Mouse (Mus musculus) embryo, embryonic 10.5 days (tissue): ENCODE data around the gene Cbwd1.

ENCODE experiments used
- DNase-seq: peaks from one replicate; pipeline ENCODE4 v3.0.0-alpha.2; 2015; ENCODE audit warnings: low spot score

Cbwd1 gene

GRCm38 (mm10) chr19:24977991-24978390, 16.6 kb upstream of the Cbwd1 start:
- no peak for DNase-seq

GRCm38 (mm10) chr19:24972701-24973390, 11.4 kb upstream of the Cbwd1 start:
- no peak for DNase-seq

GRCm38 (mm10) chr19:24971307-24971706, 9.9 kb upstream of the Cbwd1 start:
- DNase-seq, result no peak

GRCm38 (mm10) chr19:24966941-24967340, 5.5 kb upstream of the Cbwd1 start:
- DNase-seq, result no peak

DNA sequence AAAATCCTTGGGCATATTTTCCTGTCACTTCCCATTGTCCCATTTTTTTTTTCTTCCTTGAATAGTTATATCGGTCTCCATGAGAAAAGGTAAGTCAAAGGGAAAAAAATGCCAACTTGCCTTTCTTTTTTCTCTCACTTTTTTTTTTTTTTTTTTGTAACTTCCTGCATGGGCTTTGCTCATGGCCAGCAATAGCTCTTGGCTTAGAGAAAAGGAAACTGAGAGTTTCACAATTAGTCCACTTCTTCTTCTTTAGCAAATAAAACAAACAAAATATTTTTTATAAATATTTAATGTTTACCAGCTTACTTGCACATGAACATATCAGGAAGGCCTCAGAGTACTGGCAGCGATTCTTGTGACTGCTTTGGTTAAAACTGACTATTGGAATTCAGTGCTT, 4.8 kb upstream of the Cbwd1 start:
- no peak for DNase-seq

DNA sequence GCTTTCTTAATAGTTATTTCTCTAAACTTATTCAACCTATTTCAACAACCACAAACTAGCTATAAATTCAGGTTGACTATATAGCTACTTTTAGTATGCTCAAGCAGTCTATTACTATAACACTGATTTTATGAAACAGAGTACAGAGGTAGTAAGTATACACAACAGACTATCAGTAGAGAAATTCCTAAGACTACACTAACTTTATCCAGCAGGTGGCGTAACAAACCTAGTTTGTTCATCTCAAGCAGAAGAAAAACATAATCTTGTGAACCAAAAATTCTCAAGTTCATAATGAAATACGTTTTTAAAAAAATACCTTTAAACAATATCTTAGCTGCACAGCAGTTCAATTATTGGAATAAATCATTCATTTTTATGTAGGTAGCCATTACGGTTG, 2.9 kb downstream of the Cbwd1 start:
- DNase-seq, result peak; percentile 84

DNA sequence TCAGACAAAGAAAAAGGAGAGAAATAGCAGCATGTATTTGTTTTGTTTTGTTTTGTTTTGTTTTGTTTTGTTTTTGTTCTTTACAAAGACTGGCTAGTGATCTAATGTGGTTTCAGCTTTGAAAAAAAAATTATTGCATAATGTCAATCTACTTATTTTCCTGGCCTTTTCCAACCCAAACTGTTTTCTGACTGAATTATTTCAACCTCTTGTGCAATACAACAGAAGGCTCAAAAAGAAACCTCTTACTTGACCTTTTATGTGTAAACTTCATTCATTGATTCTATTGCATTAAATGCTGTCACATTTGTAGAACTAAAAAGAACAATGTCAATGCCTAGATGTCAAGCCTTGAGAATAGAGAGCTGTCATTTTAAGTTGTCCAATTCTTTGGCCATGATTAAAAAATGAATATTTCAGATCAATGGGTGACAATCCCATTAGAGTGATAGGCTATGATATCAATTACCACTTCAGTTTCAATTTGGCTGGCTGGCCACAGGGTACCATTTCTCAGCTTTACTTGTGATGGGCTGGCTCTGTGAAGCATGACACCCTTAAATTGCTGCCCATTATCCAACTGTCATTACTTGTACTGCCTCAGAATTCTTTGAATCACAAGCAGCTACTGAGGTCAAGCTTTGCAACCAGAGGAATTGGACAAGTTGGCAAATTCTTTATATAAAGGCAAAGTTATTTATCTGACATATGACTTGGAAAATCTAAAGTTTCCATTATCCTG, 15.7 kb downstream of the Cbwd1 start:
- peak; percentile 27 for DNase-seq

DNA sequence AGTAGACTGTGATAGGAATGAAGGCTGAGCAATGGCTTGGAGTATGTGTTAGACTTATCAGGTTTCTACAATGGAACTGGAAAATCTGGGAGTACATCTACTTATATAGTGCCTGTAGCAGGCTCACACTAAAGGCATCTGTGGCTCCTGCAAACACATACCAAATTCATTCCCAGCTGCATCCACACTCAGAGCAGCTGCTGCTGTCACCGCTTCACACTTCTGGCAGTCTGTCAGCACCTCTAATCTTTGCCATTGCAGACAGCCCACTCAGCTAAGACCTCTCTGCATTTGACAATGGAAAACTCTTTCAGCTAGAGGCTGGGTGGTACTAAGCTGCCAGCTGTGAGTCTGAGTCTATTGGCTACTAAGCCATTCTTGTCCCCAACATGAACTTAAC, 24.3 kb downstream of the Cbwd1 start:
- DNase-seq, result peak; percentile 32

GRCm38 (mm10) chr19:24929041-24929440, 32.4 kb downstream of the Cbwd1 start:
- no peak for DNase-seq

DNA sequence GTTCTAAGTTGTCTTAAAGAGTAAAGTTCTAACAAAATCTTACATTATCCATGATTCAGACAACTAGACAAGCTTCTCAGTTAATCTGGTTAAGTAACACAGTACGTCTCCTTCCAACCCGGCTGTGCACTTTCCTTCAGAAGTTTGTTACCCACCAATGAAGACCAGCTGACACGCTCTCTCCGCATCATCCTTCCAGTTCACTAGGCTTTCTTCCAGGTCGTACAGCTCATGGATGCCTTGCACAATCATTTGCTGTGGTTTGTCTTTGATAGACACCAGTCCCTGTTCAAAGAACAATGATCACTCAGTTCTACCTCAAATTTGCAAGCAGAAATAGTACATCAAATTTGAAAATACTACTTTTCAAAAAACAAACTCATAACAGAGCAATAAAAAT, 40.5 kb downstream of the Cbwd1 start:
- no peak for DNase-seq

DNA sequence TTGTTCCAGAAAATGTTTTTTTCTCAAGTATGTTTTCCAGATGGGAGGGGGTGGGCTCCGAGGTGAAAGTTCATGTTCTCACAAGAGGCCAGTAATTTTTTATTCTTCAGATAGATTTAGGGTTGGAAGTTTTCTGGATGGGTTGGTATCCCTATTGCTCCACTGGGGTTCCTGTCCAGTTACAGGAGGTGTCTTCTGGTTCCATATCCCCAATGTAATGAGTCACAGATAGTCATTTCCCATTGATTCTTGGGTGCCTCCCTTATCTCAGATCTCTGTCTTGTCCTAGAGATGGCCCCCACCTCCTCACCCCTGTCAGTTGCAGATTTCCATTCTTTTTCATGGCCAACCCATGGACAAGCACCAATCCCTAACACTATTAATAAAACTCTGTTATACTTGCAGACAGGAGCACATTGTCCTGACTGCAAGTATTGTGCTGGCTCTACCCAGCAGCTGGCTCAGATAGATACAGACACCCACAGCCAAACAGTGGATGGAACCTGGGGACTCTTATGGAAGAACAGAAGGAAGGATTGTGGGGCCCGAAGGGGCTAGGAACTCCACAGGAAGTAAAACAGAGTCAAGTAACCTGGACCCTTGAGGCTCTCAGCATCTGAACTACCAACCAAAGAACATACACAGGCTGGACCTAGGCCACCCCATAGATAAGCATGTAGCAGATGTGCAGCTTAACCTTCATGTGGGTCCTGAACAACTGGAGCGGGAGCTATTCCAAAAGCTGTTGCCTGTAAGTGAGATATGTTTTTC, 52.8 kb downstream of the Cbwd1 start:
- no peak for DNase-seq

GRCm38 (mm10) chr19:24907655-24908054, 53.8 kb downstream of the Cbwd1 start:
- no peak for DNase-seq

- no peak for DNase-seq
These were observed 58.6 kb downstream of the Cbwd1 start for GRCm38 (mm10) chr19:24902821-24903220.

DNA sequence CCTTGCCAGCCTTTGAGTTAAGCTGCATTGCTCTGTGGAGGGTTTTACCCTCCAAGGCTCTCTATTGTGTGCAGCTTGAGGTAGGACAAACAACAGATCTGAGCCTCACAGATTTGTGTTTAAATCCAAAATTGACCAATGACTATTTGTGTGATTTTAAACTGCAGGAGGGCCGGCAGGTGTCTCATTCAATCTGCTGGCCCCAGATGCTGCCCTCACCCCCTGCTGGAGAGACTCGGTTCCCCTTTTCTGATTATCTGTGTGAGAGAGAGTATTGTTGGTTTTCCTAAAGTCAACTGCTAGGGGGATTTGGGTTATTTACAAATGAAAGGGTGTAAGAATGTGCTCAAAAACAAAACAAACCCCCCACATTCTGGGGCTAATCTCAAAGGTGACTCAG, 59.2 kb downstream of the Cbwd1 start:
- no peak for DNase-seq

- DNase-seq, result peak; percentile 17
These were observed 59.7 kb downstream of the Cbwd1 start for GRCm38 (mm10) chr19:24901666-24902065.

DNA sequence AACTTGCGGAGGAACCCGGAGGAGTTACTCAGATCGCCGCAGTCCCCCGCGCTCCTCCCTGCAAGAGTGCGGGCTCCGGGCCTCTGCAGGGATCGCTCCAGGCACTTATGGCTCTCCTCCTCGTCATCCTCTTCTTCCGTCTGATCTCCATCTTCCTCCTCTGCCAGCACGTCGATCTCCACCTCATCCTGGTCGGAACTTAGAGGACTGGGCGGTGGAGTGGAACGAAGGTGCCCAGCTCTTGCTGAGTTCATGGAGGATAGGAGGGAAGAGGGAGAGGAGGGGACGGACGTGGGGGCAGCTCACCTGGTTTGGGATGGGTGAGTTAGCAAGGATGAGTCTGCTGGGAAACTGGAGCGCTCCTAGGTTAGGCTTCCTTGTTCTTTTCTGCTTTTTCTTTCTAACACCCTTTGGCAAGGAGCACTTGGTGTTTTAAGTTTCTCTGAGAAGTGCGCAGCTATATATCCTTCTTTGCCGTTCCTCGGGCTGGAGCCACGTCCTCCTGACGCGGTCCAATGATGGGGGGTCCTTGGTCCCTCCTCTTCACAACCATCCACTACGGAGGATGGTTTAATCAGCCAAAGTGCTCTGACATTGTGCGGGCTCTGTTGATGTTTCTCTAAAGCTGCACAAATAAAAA, 60.7 kb downstream of the Cbwd1 start, which contains the start of gene Foxd4:
Gene Foxd4, minus strand, starts transcription at position 617 of the 640 bp plus-strand sequence.
- DNase-seq, result peak; percentile 34

GRCm38 (mm10) chr19:24899578-24900544, 61.5 kb downstream of the Cbwd1 start:
- DNase-seq, result peak; percentile 54

DNA sequence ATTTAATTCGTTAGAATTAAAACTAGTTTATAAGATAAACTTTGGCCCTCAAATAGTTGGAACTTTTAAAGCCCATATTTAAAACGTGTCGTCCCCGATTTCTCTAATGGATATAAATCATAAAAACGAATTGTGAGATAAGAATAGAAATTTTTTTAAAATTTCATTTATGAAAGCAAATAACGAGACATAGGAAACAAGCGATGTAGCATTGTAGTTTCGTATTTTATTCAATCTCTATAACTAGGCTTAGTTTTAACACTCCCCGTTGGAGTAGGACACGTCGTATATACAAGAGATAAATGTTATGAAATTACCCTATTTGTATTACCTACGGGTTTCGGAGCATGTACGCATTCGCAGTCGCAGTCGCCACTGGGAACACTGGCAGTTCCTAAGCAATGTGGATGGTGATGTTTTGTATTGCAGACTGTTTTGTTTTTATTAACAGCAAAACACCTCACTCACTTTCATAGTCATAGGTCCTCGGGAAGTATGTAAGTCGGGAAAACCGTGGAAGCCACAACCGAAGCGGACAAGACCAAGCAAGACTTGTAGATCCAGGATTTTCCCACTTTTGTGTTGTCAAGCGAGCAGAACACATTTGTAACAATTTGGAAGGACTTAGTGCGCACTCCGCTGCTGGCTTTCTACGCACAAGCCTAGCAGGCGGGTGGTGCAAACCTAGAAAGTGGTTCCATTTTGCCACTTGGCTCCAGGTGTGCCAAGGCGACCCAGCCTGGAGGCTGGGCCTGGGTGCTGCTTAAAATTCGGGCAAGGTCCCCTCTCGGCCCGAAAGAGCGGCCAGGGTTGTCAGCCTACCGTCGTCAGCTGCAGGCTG, 62.5 kb downstream of the Cbwd1 start:
- peak; percentile 58 for DNase-seq

GRCm38 (mm10) chr19:24897896-24898736, 63.3 kb downstream of the Cbwd1 start:
- peak; percentile 62 for DNase-seq
